Mouse (Mus musculus) lung, adult 2 months (tissue): ENCODE results near the gene Plg.

Source experiments
- CTCF ChIP-seq: fragments of 200-500 bp; IDR thresholded peaks from 2 replicates; pipeline ENCODE4 v1.5.1; 2011; ENCODE audit warnings: mild to moderate bottlenecking, low read length, control low read depth; ENCODE audit not compliant: insufficient read depth
- POLR2A ChIP-seq: fragments of 200-500 bp; IDR thresholded peaks from 2 replicates; pipeline ENCODE4 v1.6.1; 2011; ENCODE audit warnings: low read depth, mild to moderate bottlenecking, control low read depth, low read length, borderline replicate concordance; ENCODE audit errors: extremely low read depth

DNA sequence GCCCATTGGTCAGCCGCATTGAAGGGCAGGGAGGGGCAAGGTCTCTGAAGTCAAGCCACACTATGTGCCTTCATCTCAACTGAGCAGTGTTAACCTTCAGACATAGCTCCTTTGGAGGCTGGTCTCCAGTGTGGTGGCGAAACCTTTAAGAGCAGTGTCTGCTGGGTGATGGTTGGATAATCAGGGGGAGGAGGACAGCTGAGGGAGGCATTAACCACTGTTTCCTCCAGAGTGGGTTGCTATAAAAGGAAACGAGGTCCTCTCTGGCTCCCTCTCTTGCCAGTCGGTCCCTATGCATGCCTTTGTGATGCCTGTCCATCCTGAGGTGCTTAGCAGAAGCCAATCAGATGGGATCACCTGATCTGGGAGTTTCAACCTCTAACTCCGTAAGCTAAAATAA lies 90.3 kb downstream of the Plg start:
- no peak for TF ChIP-seq POLR2A
- no peak for TF ChIP-seq CTCF
